Mouse (Mus musculus) heart, adult 11 months (tissue): ENCODE results near the gene Tmco3.
"Not testable (repeated sequence)": the region's sequence is repeated elsewhere in the genome, so short reads cannot be mapped to it uniquely, and the experiment has no call there.

Experiments used
- DNase-seq: peaks from one replicate; pipeline ENCODE4 v3.0.0; 2022

The Tmco3 gene

DNA sequence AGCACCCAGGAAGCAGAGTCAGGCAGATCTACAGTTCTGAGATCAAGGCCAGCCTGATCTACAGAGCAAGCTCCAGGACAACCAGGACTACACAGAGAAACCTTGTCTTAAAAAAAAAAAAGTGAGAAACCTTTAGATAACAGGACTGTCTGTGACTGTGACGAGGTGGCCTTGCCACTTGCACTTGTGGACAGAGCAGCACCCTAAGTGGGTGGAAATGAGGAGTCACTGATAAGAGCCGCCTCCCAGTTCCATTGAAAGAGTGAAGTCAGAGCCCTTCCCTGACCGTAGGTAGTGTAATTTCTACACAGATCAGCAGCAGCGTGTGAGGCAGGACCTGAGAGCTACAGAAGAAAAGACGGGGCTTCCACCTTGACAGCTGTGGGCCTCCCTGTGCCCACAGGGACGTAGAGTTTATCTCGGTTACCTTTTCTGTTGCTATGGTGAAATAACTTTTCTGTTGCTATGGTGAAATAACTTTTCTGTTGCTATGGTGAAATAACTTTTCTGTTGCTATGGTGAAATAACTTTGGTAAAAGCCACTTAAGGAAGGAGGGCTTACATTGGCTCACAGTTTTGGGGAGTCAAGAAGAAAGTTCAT lies 18.4 kb downstream of the Tmco3 start:
- no peak for DNase-seq

- DNase-seq: no peak
Measured at GRCm38 (mm10) chr8:13306916-13307315, 18.9 kb downstream of the Tmco3 start.

- no peak for DNase-seq
Measured at GRCm38 (mm10) chr8:13314922-13315321, 26.9 kb downstream of the Tmco3 start.

GRCm38 (mm10) chr8:13316671-13317070 lies 28.7 kb downstream of the Tmco3 start:
- DNase-seq: no peak

DNA sequence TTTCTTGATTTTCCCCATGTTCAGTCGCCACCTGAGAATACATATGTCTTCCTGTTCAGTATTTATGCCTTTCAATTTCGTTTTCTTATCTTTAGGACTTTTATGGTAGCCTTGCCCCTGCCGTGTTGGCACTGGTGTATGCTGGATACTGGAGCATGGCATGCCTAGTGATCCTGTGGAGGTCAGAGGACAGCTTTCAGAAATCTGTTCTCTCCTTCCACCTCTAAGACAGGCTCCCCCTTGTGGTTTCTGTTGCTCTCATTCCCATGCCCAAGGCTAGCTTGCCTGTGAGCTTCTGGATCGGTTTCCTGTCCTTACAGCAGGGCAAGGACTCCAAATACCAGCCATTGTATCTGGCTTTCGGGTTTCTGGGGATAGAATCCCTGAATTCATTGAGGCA lies 38.6 kb downstream of the Tmco3 start:
- no peak for DNase-seq

- DNase-seq: no peak
Measured at GRCm38 (mm10) chr8:13334671-13335070, 46.7 kb downstream of the Tmco3 start.

DNA sequence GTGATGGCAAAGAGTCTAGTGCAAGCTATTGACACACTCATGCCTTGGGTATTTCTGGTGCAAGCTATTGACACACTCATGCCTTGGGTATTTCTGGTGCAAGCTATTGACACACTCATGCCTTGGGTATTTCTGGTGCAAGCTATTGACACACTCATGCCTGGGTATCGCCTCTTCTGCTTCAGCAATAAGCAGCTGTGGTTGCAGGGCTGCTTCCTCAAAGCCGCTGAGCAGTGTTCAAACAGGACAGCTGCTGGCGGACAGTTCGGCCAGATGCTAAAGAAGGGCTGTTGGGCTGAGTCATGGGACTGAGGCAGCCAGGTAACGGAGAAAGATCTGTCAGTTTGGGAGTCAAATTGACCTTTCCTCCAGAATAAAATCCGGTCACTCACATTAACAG lies 49.3 kb downstream of the Tmco3 start:
- DNase-seq: not testable (repeated sequence)

GRCm38 (mm10) chr8:13337678-13338077 lies 49.7 kb downstream of the Tmco3 start:
- no peak for DNase-seq

DNA sequence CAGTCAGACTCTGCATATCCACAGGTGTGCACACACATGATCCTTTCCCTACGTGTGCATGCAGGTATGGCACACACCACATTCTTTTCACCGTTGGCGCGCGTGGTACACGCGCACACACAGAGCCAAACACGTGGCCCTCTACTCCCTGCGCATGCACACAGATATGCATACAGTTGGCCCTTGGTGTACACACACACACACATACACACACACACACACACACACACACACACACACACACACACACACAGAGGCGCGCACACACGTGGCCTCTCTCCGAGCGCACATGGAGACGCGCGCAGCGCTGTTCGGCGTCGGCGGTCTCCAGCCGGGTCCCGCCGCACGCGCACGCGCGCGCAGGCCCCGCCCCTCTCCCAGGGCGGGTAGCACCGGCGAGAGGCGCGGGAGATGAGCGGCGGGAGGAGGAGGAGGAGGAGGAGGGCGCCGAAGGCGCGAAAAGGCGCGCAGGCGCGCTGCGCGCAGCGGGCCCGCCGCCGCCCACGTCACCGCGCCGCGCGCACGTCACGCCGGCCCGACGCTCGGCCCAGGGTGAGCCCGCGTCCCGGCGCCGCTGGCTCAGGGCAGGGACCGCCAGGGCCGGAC lies 50.4 kb downstream of the Tmco3 start, which contains the start of gene Tfdp1:
TSS of gene Tfdp1 (plus strand) at position 497 of the 606 bp plus-strand sequence.
- DNase-seq: peak; percentile 98

DNA sequence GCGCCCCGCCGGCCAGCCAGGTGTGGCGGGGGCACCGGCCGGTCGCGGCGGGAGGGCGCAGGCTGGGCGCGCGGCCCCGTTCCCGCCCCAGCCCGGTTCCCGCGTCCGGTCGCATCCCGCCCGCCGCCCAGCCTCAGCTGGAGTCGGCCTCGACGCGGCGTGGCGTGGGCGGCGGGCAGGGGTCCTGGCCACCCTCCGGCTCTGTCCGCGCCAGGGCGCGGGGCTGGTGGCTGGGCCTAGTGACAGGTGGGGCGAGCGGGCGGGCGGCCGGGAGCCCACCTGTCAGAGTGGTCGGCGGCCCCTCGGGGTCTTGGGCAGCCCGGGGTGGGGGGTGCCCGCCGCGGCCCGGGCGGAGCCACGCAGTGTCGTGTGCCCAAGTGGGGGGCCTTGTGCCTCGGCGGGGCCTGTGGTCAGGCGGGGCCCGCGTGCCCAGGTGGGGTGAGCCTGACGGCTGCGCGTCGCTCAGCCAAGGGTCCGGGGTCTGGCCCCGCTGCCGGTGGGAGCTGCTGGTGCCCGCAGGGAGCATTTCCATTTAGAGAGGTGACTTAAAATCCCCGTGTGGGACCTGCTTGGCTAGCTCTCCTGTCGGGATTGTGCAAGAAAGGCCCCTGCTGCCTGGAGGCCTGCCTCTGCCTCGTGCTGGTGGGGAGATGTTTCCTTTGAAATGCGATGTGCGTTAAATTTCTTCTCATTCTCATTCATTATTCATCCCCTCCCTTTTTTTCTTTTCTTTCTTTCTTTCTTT lies 51.1 kb downstream of the Tmco3 start:
- DNase-seq: peak; percentile 94

DNA sequence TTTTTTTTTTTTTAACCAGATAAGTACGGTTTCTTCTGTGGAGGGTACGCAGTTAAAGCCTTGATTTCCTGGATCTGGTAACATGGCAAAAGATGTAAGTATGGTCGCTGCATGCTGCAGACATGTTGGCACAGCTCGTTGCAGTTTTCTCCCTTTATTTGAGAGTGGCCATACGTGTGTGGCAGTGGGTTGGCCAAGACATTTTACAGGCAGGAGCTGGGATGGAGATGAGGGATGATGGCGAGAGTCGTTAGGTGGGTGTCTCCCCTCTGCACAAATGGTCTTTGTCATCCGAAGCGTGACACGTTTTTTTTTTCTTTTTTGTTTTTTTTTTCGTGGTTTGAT lies 51.6 kb downstream of the Tmco3 start:
- no peak for DNase-seq

DNA sequence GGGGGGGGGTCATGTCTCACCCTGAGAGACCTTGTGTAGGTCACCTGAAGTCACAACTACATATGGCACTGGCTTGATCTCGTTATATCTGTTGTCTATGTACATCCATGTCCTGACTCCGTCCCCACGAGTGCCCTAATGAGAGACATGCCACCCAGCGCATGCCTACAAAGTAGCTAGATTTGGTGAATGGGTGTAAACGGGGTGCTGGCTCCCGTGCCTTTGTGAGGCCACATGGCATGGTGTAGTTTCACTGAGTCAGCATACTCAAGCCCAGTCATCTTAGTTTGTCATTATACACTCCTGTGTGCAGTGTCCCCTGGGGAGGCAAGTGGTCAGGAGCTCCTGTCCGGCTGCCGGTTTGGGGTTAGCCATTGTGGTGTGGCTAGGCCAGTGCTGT lies 52.7 kb downstream of the Tmco3 start:
- peak; percentile 89 for DNase-seq

DNA sequence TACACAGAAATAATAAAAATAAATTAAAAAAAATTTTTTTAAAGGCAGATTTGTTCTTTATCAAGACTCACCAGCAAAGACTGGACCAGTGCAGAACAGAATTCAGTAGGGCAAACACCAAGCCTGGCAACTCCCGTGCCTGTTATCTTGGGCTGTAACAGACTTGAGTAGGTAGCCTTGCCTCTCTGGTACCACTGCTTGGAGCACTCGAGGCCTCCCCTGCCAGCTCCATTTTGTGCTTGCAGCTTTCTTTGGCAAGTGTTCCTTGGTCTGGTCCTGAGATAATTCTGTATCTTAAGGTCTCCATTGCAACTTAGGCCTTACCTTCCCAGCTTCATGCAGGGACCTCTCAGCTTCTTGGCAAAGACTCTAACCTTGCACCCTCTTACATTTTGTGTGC lies 54.4 kb downstream of the Tmco3 start:
- no peak for DNase-seq

DNA sequence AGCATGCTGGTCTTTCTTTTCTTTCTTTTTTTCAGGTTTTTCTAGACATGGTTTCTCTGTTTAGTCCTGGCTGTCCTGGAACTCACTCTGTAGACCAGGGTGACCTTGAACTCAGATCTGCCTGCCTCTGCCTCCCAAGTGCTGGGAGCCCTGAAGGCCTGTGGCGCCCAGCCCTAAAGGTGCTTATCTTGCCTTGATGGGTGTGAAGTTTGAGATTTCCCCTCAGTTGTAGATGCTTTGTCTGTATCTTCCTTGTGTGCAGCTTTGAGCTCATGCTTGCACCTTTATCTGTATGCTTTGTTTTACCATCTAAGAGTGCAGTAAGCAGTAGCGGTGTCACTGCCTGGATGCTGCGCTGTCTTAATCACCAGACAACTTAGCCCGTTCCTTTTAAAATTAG lies 55.1 kb downstream of the Tmco3 start:
- DNase-seq: no peak

GRCm38 (mm10) chr8:13350052-13350451 lies 62.1 kb downstream of the Tmco3 start:
- peak; percentile 95 for DNase-seq

- DNase-seq: no peak
Measured at GRCm38 (mm10) chr8:13351593-13351992, 63.6 kb downstream of the Tmco3 start.

DNA sequence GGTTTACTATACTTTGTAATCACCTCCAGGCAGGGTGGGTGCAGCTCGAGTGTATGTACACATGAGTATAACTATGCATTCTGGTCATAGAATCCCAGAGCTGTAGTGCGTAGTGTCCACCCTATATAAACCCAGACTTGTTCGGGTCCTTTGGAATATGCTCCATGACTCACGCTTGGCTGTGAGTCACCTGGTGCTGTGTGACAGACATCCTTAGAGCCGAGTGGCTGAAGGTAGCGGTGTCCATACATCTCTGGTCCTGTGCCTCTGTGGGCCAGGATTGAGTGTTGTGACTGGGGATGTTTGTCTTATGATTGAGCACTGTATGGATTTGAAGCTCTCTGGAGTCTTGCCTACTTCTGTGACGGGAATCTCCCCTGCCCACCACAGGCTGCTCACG lies 64.6 kb downstream of the Tmco3 start:
- no peak for DNase-seq

DNA sequence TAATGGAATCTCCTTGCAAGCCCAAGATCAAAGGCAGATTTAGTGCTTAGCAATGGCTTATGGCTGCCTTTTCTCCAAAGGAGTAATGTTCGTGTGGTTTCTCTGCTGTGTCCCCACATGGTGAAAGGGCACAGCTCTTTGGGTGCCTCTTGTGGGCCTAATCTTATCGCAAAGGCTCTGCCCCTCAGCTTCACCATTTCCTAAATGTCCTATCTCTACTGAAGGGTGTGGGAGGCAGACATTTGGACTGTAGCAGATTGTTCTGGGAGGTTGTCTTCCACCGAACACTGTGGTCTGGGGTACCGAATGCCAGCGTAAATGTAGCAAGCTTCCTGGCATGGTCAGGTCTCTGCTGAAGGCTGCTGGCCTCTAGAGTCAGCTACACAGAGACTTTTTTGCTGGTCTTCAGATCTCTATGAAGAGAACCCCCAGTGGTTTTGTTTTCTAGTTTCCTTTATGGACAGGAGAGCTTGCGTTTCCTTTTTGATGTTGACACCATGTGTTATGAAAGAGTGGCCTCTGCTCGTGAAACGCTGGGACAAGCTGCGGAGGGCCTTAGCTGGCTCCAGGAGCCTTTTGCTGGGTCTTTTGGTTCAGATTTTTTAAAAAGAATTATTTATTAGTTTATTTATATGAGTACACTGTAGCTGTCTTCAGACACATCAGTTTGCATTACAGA lies 65.3 kb downstream of the Tmco3 start:
- no peak for DNase-seq

GRCm38 (mm10) chr8:13353883-13354282 lies 65.9 kb downstream of the Tmco3 start:
- DNase-seq: no peak

DNA sequence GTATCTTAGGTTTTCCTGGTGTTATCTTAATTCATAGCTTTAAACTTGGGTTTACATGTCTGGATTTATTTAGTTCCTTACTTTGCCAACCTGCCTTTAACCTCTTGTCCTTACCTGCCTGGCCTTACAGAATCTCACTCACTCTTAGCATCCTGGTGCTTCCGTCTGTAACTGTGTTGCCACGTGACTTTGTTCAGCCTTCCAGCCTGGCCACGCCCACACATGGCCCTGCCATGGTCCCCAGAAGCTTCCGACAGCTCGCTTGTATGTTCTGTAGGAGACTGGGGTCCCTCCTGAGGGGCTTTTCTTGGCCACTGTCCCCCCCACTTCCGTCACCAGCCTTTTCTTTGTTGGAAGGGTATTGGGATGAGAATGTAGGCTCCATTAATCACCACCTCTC lies 68.2 kb downstream of the Tmco3 start:
- no peak for DNase-seq

- DNase-seq: no peak
Measured at GRCm38 (mm10) chr8:13356681-13357080, 68.7 kb downstream of the Tmco3 start.

GRCm38 (mm10) chr8:13360213-13360612 lies 72.2 kb downstream of the Tmco3 start:
- no peak for DNase-seq

GRCm38 (mm10) chr8:13361865-13362264 lies 73.9 kb downstream of the Tmco3 start:
- no peak for DNase-seq
